In genomic region chr19:45221458-45221783, GRCm38 (mm10) we compare ENCODE assay signal across 7 mouse cellular contexts. TPM values are rescaled to one million over a fixed set of nuclear protein-coding genes. Genes with fewer than 3 reads are reported as not detected.
DNase-seq lines count a peak whose midpoint lies in the region; ATAC-seq and TF ChIP-seq lines count a peak whose summit lies in the region.

No protein-coding gene starts in this region.

- H3K36me3 ChIP-seq in lung, embryonic 15.5 days = no peaks in the 10 kb centered on the region
- no peaks in the 10 kb centered on the region for H3K36me3 ChIP-seq in forebrain, embryonic 12.5 days (replicated peaks)
- H3K36me3 ChIP-seq in limb, embryonic 14.5 days (ENCODE audit: control insufficient read depth, insufficient read depth, low read length) = no peaks in the 10 kb centered on the region
- H3K36me3 ChIP-seq in stomach, embryonic 15.5 days = no peaks in the 10 kb centered on the region

- no peak; the same call in 1 of the 2 replicates for ATAC-seq in lung, embryonic 15.5 days (ENCODE audit: borderline replicate concordance, extremely low read depth, low FRiP score, low TSS enrichment)
- ATAC-seq in forebrain, embryonic 12.5 days (ENCODE audit: low FRiP score) = no peak
- ATAC-seq in limb, embryonic 14.5 days (ENCODE audit: low FRiP score, low read depth) = no peak; the same call in 1 of the 2 replicates
- no peak for ATAC-seq in stomach, embryonic 15.5 days (ENCODE audit: insufficient read depth, low FRiP score, low read depth)

- H3K9ac ChIP-seq in lung, embryonic 15.5 days = peak overlapping the region; percentile 14; the same call in 1 of the 2 replicates
- H3K9ac ChIP-seq in forebrain, embryonic 12.5 days = no peak overlapping the region
- no peak overlapping the region for H3K9ac ChIP-seq in limb, embryonic 14.5 days (ENCODE audit: low read depth, low read length, severe bottlenecking)
- no peak overlapping the region for H3K9ac ChIP-seq in stomach, embryonic 15.5 days

- H3K27ac ChIP-seq in lung, embryonic 15.5 days = no peak overlapping the region
- no peak overlapping the region for H3K27ac ChIP-seq in forebrain, embryonic 12.5 days
- H3K27ac ChIP-seq in limb, embryonic 14.5 days (replicated peaks; ENCODE audit: low read depth, low read length) = no peak overlapping the region
- no peak overlapping the region for H3K27ac ChIP-seq in stomach, embryonic 15.5 days

- H3K4me3 ChIP-seq in lung, embryonic 15.5 days = peak overlapping the region; percentile 24
- peak overlapping the region; percentile 30 for H3K4me3 ChIP-seq in forebrain, embryonic 12.5 days (replicated peaks)
- peak overlapping the region; percentile 24 for H3K4me3 ChIP-seq in limb, embryonic 14.5 days (replicated peaks; ENCODE audit: low read length)
- peak overlapping the region; percentile 28 for H3K4me3 ChIP-seq in stomach, embryonic 15.5 days (replicated peaks)

- 2% methylated on average over 9 of the region's 9 CpGs for WGBS in lung, embryonic 15.5 days
- 1% methylated on average over 9 of the region's 9 CpGs for WGBS in forebrain, embryonic 12.5 days
- 2% methylated on average over 9 of the region's 9 CpGs for WGBS in limb, embryonic 14.5 days
- WGBS in stomach, embryonic 15.5 days = 2% methylated on average over 9 of the region's 9 CpGs

- peak overlapping the region; percentile 65 for H3K4me2 ChIP-seq in lung, embryonic 15.5 days
- peak overlapping the region; percentile 59 for H3K4me2 ChIP-seq in forebrain, embryonic 12.5 days
- peak overlapping the region; percentile 43 for H3K4me2 ChIP-seq in limb, embryonic 14.5 days (replicated peaks; ENCODE audit: low read depth, low read length, severe bottlenecking)
- H3K4me2 ChIP-seq in stomach, embryonic 15.5 days = peak overlapping the region; percentile 67

- peaks cover 9% of the 10 kb centered on the region for H3K4me1 ChIP-seq in lung, embryonic 15.5 days
- peaks cover 12% of the 10 kb centered on the region for H3K4me1 ChIP-seq in forebrain, embryonic 12.5 days
- H3K4me1 ChIP-seq in limb, embryonic 14.5 days (ENCODE audit: control insufficient read depth, insufficient read depth, low read length) = no peaks in the 10 kb centered on the region
- peaks cover 7% of the 10 kb centered on the region for H3K4me1 ChIP-seq in stomach, embryonic 15.5 days

- H3K9me3 ChIP-seq in lung, embryonic 15.5 days = no peaks in the 10 kb centered on the region
- H3K9me3 ChIP-seq in forebrain, embryonic 12.5 days = no peaks in the 10 kb centered on the region
- no peaks in the 10 kb centered on the region for H3K9me3 ChIP-seq in limb, embryonic 14.5 days (ENCODE audit: control insufficient read depth, low read length)
- H3K9me3 ChIP-seq in stomach, embryonic 15.5 days = no peaks in the 10 kb centered on the region

- no peak for DNase-seq in lung, postnatal 25 days (ENCODE audit: low spot score)
- no peak for DNase-seq in limb, embryonic 14.5 days (ENCODE audit: low spot score)
- no peak for DNase-seq in cerebellum, adult 9-11 months
- DNase-seq in cerebellum, adult 11 months = no peak

- H3K27me3 ChIP-seq in lung, embryonic 15.5 days = peaks cover 68% of the 10 kb centered on the region
- peaks cover 84% of the 10 kb centered on the region for H3K27me3 ChIP-seq in forebrain, embryonic 12.5 days
- H3K27me3 ChIP-seq in limb, embryonic 14.5 days (ENCODE audit: control insufficient read depth, insufficient read depth, low read length) = peaks cover 52% of the 10 kb centered on the region
- peaks cover 57% of the 10 kb centered on the region for H3K27me3 ChIP-seq in stomach, embryonic 15.5 days (replicated peaks)

- no peak for TF ChIP-seq POLR2A in limb, embryonic 14.5 days (IDR thresholded peaks at IDR 0.05; ENCODE audit: borderline replicate concordance, extremely low read depth, insufficient read depth, insufficient read length)

RNA-seq across cellular contexts. Expression of gene Lbx1, which starts 14.2 kb away (rescaled TPM):
- not detected in 2 replicates for polyA plus RNA-seq in lung, embryonic 15.5 days (2015; fragmentation: Nextera tagmentation; extraction: Ambion mirVana)
- polyA plus RNA-seq in forebrain, embryonic 12.5 days (2016; fragmentation: Nextera tagmentation; extraction: Ambion mirVana) = not detected in 2 replicates
- polyA plus RNA-seq in limb, embryonic 14.5 days (2012; rRNA removed) = 2.7 and 3.9 TPM in 2 replicates
- polyA plus RNA-seq in limb, embryonic 14.5 days (2014; fragmentation: Nextera tagmentation; extraction: Ambion mirVana) = 1.4 and 2.2 TPM in 2 replicates
- polyA plus RNA-seq in stomach, embryonic 15.5 days (2015; fragmentation: Nextera tagmentation; extraction: Ambion mirVana) = 0.05 TPM in 1 of 2 replicates, not detected in the other
